Mouse (Mus musculus): ENCODE results near the gene Gpcpd1.

DNA sequence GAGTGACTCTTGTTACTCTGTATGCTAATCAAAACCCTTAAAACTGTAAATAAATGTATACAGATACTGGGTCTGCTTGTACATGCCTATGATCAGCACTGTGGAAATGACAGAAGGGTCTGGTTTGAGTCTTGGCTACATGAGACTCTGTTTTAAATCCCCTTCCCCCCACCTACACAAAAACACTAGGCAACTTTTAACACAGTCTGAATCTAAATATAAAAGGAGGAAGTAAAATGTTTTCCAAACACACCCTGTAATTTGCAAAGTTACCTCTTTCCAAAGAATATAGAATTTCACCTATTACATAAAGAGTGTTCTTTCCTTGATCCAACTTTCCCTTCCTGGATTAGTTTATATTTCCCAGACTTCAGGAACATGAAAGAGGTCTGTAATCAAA is 14.2 kb upstream of the Gpcpd1 start:
- TF ChIP-seq CTCF (IDR thresholded peaks at IDR 0.05; ENCODE audit: low read depth) (no peak), EP300 (IDR thresholded peaks at IDR 0.05; ENCODE audit: low read depth) (no peak)

Measured in heart, postnatal 0 days (tissue).